Mouse (Mus musculus) regulatory T cell (primary cell): ENCODE data around the gene Gm5134.

Source experiments
- in situ Hi-C: fragments of 300-600 bp; cut with MboI, MseI; formaldehyde crosslinking; loops from one replicate; pipeline ENCODE4 v1.15.1; 2025; ENCODE audit warnings: high pct_unique_total_duplicates

Gm5134 gene

GRCm38 (mm10) chr10:75939481-75940234, 14.7 kb upstream of the Gm5134 start:
- in situ Hi-C loops, result no loop called here

- in situ Hi-C loops, result no loop called here
Measured at GRCm38 (mm10) chr10:75940520-75940919, 13.8 kb upstream of the Gm5134 start, which contains the start of gene Gm867. Gene Gm867 (minus strand): TSS chr10:75940672.

GRCm38 (mm10) chr10:75941042-75941824, 13.1 kb upstream of the Gm5134 start:
- in situ Hi-C loops, result no loop called here

GRCm38 (mm10) chr10:75942736-75943477, 11.4 kb upstream of the Gm5134 start, which contains the start of gene Vpreb3:
Gene Vpreb3 (plus strand): TSS chr10:75943057.
- in situ Hi-C loops, result no loop called here

- in situ Hi-C loops, result no loop called here
Measured at GRCm38 (mm10) chr10:75944066-75944772, 10.1 kb upstream of the Gm5134 start.

- in situ Hi-C loops, result loop anchor here (5.0 kb wide), 2 partner anchors 198 to 353 kb away; no protein-coding TSS in a partner anchor
Measured at GRCm38 (mm10) chr10:75945213-75945612, 9.1 kb upstream of the Gm5134 start.

GRCm38 (mm10) chr10:75945896-75946295, 8.4 kb upstream of the Gm5134 start:
- in situ Hi-C loops, result loop anchor here (5.0 kb wide), 2 partner anchors 199 to 354 kb away; no protein-coding TSS in a partner anchor

GRCm38 (mm10) chr10:75948079-75948478, 6.2 kb upstream of the Gm5134 start:
- in situ Hi-C loops, result loop anchor here (5.0 kb wide), 2 partner anchors 201 to 356 kb away; no protein-coding TSS in a partner anchor

- in situ Hi-C loops, result loop anchor here (5.0 kb wide), 3 partner anchors 62 to 357 kb away; no protein-coding TSS in a partner anchor
Measured at GRCm38 (mm10) chr10:75949053-75950045, 5.0 kb upstream of the Gm5134 start.

GRCm38 (mm10) chr10:75950791-75951210, 3.5 kb upstream of the Gm5134 start:
- in situ Hi-C loops, result loop anchor here (5.0 kb wide), 1 partner anchor 64 kb away; no protein-coding TSS in a partner anchor

GRCm38 (mm10) chr10:75951424-75952050, 2.8 kb upstream of the Gm5134 start:
- in situ Hi-C loops, result loop anchor here (5.0 kb wide), 1 partner anchor 64 kb away; no protein-coding TSS in a partner anchor

- in situ Hi-C loops, result no loop called here
Measured at GRCm38 (mm10) chr10:75973846-75974245, 19.5 kb downstream of the Gm5134 start.

GRCm38 (mm10) chr10:75975216-75975615, 20.9 kb downstream of the Gm5134 start:
- in situ Hi-C loops, result no loop called here

- in situ Hi-C loops, result no loop called here
Measured at GRCm38 (mm10) chr10:75978119-75978834, 24.0 kb downstream of the Gm5134 start.

- in situ Hi-C loops, result no loop called here
Measured at GRCm38 (mm10) chr10:75978835-75979157, 24.5 kb downstream of the Gm5134 start.

- in situ Hi-C loops, result no loop called here
Measured at GRCm38 (mm10) chr10:75979432-75979831, 25.1 kb downstream of the Gm5134 start.

GRCm38 (mm10) chr10:75990430-75991042, 36.2 kb downstream of the Gm5134 start:
- in situ Hi-C loops, result no loop called here

- in situ Hi-C loops, result no loop called here
Measured at GRCm38 (mm10) chr10:75993616-75994240, 39.4 kb downstream of the Gm5134 start.
